Mouse (Mus musculus) 3T3-L1 (cell line): ENCODE measurements at regions not wholly inside any gene's neighbourhood (a gene's known extent, or its start where the extent isn't known, plus 50 kb on each side); places are given as distances from the start of the nearest gene placed in this dataset.

Experiments used
- DNase-seq: peaks from one replicate; pipeline ENCODE4 v3.0.0-alpha.2; 2015; ENCODE audit warnings: low read depth, low spot score

GRCm38 (mm10) chr1:34930571-34930970 is 80.8 kb downstream of the Plekhb2 start:
- no peak for DNase-seq

- DNase-seq = no peak
Measured at GRCm38 (mm10) chr1:34943196-34943595, 93.4 kb downstream of the Plekhb2 start.

- DNase-seq = no peak
Measured at GRCm38 (mm10) chr1:34961633-34962507, 112.1 kb downstream of the Plekhb2 start.

GRCm38 (mm10) chr1:34962508-34962885 is 112.7 kb downstream of the Plekhb2 start:
- no peak for DNase-seq

GRCm38 (mm10) chr1:34974801-34975200 is 125.0 kb downstream of the Plekhb2 start:
- no peak for DNase-seq

GRCm38 (mm10) chr1:34978156-34978555 is 128.4 kb downstream of the Plekhb2 start:
- no peak for DNase-seq

- peak; percentile 51 for DNase-seq
Measured at GRCm38 (mm10) chr1:34979350-34979749, 129.6 kb downstream of the Plekhb2 start.

- no peak for DNase-seq
Measured at GRCm38 (mm10) chr1:34981934-34982333, 132.2 kb downstream of the Plekhb2 start.

GRCm38 (mm10) chr1:34982966-34983365 is 133.2 kb downstream of the Plekhb2 start:
- no peak for DNase-seq

GRCm38 (mm10) chr1:34986861-34987260 is 137.1 kb downstream of the Plekhb2 start:
- no peak for DNase-seq

- DNase-seq = no peak
Measured at GRCm38 (mm10) chr1:34987650-34988221, 138.0 kb downstream of the Plekhb2 start.

GRCm38 (mm10) chr1:34988225-34988624 is 138.4 kb downstream of the Plekhb2 start:
- no peak for DNase-seq

- no peak for DNase-seq
Measured at GRCm38 (mm10) chr1:35000801-35001200, 151.0 kb downstream of the Plekhb2 start.

- peak; percentile 56 for DNase-seq
Measured at GRCm38 (mm10) chr1:35017471-35017870, 167.7 kb downstream of the Plekhb2 start.

- peak; percentile 9 for DNase-seq
Measured at GRCm38 (mm10) chr1:35032619-35033018, 182.8 kb downstream of the Plekhb2 start.

GRCm38 (mm10) chr1:35072811-35073210 is 223.0 kb downstream of the Plekhb2 start:
- DNase-seq = no peak

GRCm38 (mm10) chr1:35094873-35095272 is 245.1 kb downstream of the Plekhb2 start:
- DNase-seq = no peak

GRCm38 (mm10) chr1:35095785-35096184 is 246.0 kb downstream of the Plekhb2 start:
- DNase-seq = no peak

GRCm38 (mm10) chr1:35106665-35107064 is 256.9 kb downstream of the Plekhb2 start:
- no peak for DNase-seq

GRCm38 (mm10) chr1:35109801-35110200 is 260.0 kb downstream of the Plekhb2 start:
- no peak for DNase-seq

- no peak for DNase-seq
Measured at GRCm38 (mm10) chr1:35115521-35115920, 265.7 kb downstream of the Plekhb2 start.

- DNase-seq = no peak
Measured at GRCm38 (mm10) chr1:35137907-35138306, 288.1 kb downstream of the Plekhb2 start.

GRCm38 (mm10) chr1:35149036-35149435 is 299.3 kb downstream of the Plekhb2 start:
- DNase-seq = no peak
